Mouse (Mus musculus) neural tube, embryonic 11.5 days (tissue): ENCODE data around the gene a. TPM values are rescaled to one million over a fixed set of nuclear protein-coding genes. Genes with fewer than 3 reads are reported as not detected.

Source experiments
- ATAC-seq: fragments of 200-750 bp; cut with Nextera tagmentation; 2 replicates; pipeline ENCODE4 v1.8.0; 2017; ENCODE audit warnings: moderate number of reproducible peaks, mild to moderate bottlenecking, moderate TSS enrichment, moderate library complexity; ENCODE audit not compliant: insufficient read depth, low FRiP score, low TSS enrichment
- DNase-seq: peaks from one replicate; pipeline ENCODE4 v3.0.0-alpha.2; 2015; ENCODE audit warnings: low spot score
- H3K27ac ChIP-seq: fragments of 300-500 bp; sonication (generic); 2 replicates; pipeline ENCODE4 v1.5.1; 2014; ENCODE audit warnings: low read depth, mild to moderate bottlenecking, low read length
- H3K27me3 ChIP-seq: fragments of 300-500 bp; sonication (generic); 2 replicates; pipeline ENCODE4 v1.6.1; 2014; ENCODE audit warnings: mild to moderate bottlenecking, low read length, mixed read lengths; ENCODE audit not compliant: control insufficient read depth, insufficient read depth
- H3K36me3 ChIP-seq: fragments of 300-500 bp; sonication (generic); 2 replicates; pipeline ENCODE4 v1.6.1; 2014; ENCODE audit warnings: mild to moderate bottlenecking, low read length, moderate library complexity, mixed read lengths; ENCODE audit not compliant: control insufficient read depth, insufficient read depth
- H3K4me1 ChIP-seq: fragments of 300-500 bp; sonication (generic); 2 replicates; pipeline ENCODE4 v1.6.1; 2014; ENCODE audit warnings: low read length, mixed read lengths; ENCODE audit not compliant: control insufficient read depth, insufficient read depth
- H3K4me2 ChIP-seq: fragments of 300-500 bp; sonication (generic); 2 replicates; pipeline ENCODE4 v1.6.1; 2014; ENCODE audit warnings: low read depth, mild to moderate bottlenecking, moderate library complexity
- H3K4me3 ChIP-seq: fragments of 300-500 bp; sonication (generic); 2 replicates; pipeline ENCODE4 v1.5.1; 2014; ENCODE audit warnings: low read depth, low read length
- H3K9ac ChIP-seq: fragments of 300-500 bp; sonication (generic); 2 replicates; pipeline ENCODE4 v1.6.1; 2014; ENCODE audit warnings: mild to moderate bottlenecking, low read length
- H3K9me3 ChIP-seq: fragments of 300-500 bp; sonication (generic); 2 replicates; pipeline ENCODE4 v1.6.1; 2016; ENCODE audit warnings: low read length; ENCODE audit not compliant: control insufficient read depth
- WGBS: fragments of 180-500 bp; shearing (Covaris S2); extraction: QIAGEN DNeasy Blood & Tissue Kit; methylation state at CpG from one replicate; pipeline ENCODE4 v1.1.7; 2014; 5-methylcytosine and 5-hydroxymethylcytosine counted together
- polyA plus RNA-seq: library from polyadenylated mRNA; unstranded; fragments of >200 nt; fragmentation: Nextera tagmentation; extraction: Ambion mirVana; gene quantifications from 2 replicates; pipeline ENCODE4 v1.2.1, GENCODE M21; 2014

Gene a
- polyA plus RNA-seq, 1 experiment from 2014 or later, result 1.2 TPM

GRCm38 (mm10) chr2:154817089-154817488, 25.9 kb downstream of the a start:
- ATAC-seq (no peak), DNase-seq (no peak)
- no peak overlapping the region for H3K27ac ChIP-seq
- 71% methylated on average over 3 of the region's 3 CpGs for WGBS
- no peaks in the 10 kb centered on the region for H3K36me3 ChIP-seq
- no peaks in the 10 kb centered on the region for H3K4me1 ChIP-seq
- no peaks in the 10 kb centered on the region for H3K9me3 ChIP-seq
- H3K4me2 ChIP-seq, result no peak overlapping the region
- H3K27me3 ChIP-seq, result no peaks in the 10 kb centered on the region
- H3K4me3 ChIP-seq, result no peak overlapping the region
- no peak overlapping the region for H3K9ac ChIP-seq

- no peak overlapping the region for H3K27ac ChIP-seq
- H3K36me3 ChIP-seq, result no peaks in the 10 kb centered on the region
- no peak overlapping the region for H3K4me3 ChIP-seq
- H3K27me3 ChIP-seq, result no peaks in the 10 kb centered on the region
- no peak for ATAC-seq
- DNase-seq, result no peak
- H3K9ac ChIP-seq, result no peak overlapping the region
- no peak overlapping the region for H3K4me2 ChIP-seq
- H3K4me1 ChIP-seq, result no peaks in the 10 kb centered on the region
- H3K9me3 ChIP-seq, result no peaks in the 10 kb centered on the region
- WGBS, result 44% methylated on average over 1 of the region's 1 CpGs
Observed at GRCm38 (mm10) chr2:154817788-154818187, 26.6 kb downstream of the a start.

GRCm38 (mm10) chr2:154818599-154818998, 27.4 kb downstream of the a start:
- H3K27me3 ChIP-seq, result no peaks in the 10 kb centered on the region
- ATAC-seq, result no peak
- H3K9ac ChIP-seq, result no peak overlapping the region
- H3K4me1 ChIP-seq, result no peaks in the 10 kb centered on the region
- 91% methylated on average over 1 of the region's 1 CpGs for WGBS
- no peak overlapping the region for H3K27ac ChIP-seq
- no peak overlapping the region for H3K4me2 ChIP-seq
- no peak overlapping the region for H3K4me3 ChIP-seq
- DNase-seq, result no peak
- no peaks in the 10 kb centered on the region for H3K36me3 ChIP-seq
- no peaks in the 10 kb centered on the region for H3K9me3 ChIP-seq

- Histone ChIP-seq H3K27me3 (no peaks in the 10 kb centered on the region), H3K4me1 (no peaks in the 10 kb centered on the region), H3K9me3 (no peaks in the 10 kb centered on the region), H3K9ac (no peak overlapping the region), H3K4me2 (no peak overlapping the region), H3K4me3 (no peak overlapping the region), H3K27ac (no peak overlapping the region), H3K36me3 (no peaks in the 10 kb centered on the region)
- DNase-seq (no peak), ATAC-seq (no peak)
- WGBS, result 93% methylated on average over 1 of the region's 1 CpGs
Observed at GRCm38 (mm10) chr2:154820346-154820745, 29.1 kb downstream of the a start.

- no peak overlapping the region for H3K4me3 ChIP-seq
- no peak for ATAC-seq
- H3K36me3 ChIP-seq, result no peaks in the 10 kb centered on the region
- H3K4me2 ChIP-seq, result no peak overlapping the region
- no peak overlapping the region for H3K9ac ChIP-seq
- H3K27ac ChIP-seq, result no peak overlapping the region
- WGBS, result 84% methylated on average over 1 of the region's 1 CpGs
- H3K27me3 ChIP-seq, result no peaks in the 10 kb centered on the region
- no peaks in the 10 kb centered on the region for H3K9me3 ChIP-seq
- no peaks in the 10 kb centered on the region for H3K4me1 ChIP-seq
- DNase-seq, result no peak
Observed at GRCm38 (mm10) chr2:154826054-154826538, 34.9 kb downstream of the a start.

GRCm38 (mm10) chr2:154827521-154827920, 36.3 kb downstream of the a start:
- no peaks in the 10 kb centered on the region for H3K27me3 ChIP-seq
- DNase-seq (no peak), ATAC-seq (no peak)
- no peak overlapping the region for H3K4me2 ChIP-seq
- H3K4me3 ChIP-seq, result no peak overlapping the region
- 84% methylated on average over 4 of the region's 4 CpGs for WGBS
- H3K4me1 ChIP-seq, result no peaks in the 10 kb centered on the region
- no peak overlapping the region for H3K27ac ChIP-seq
- H3K36me3 ChIP-seq, result no peaks in the 10 kb centered on the region
- no peaks in the 10 kb centered on the region for H3K9me3 ChIP-seq
- no peak overlapping the region for H3K9ac ChIP-seq

- H3K27me3 ChIP-seq, result no peaks in the 10 kb centered on the region
- no peak overlapping the region for H3K9ac ChIP-seq
- H3K4me3 ChIP-seq, result no peak overlapping the region
- no peak overlapping the region for H3K27ac ChIP-seq
- ATAC-seq (no peak), DNase-seq (no peak)
- no peak overlapping the region for H3K4me2 ChIP-seq
- no peaks in the 10 kb centered on the region for H3K36me3 ChIP-seq
- no peaks in the 10 kb centered on the region for H3K9me3 ChIP-seq
- H3K4me1 ChIP-seq, result no peaks in the 10 kb centered on the region
- WGBS, result 80% methylated on average over 4 of the region's 4 CpGs
Observed at GRCm38 (mm10) chr2:154832471-154832870, 41.3 kb downstream of the a start.

GRCm38 (mm10) chr2:154834149-154834865, 43.1 kb downstream of the a start:
- no peaks in the 10 kb centered on the region for H3K27me3 ChIP-seq
- no peak for ATAC-seq
- H3K9ac ChIP-seq, result no peak overlapping the region
- no peak for DNase-seq
- H3K4me1 ChIP-seq, result no peaks in the 10 kb centered on the region
- no peak overlapping the region for H3K27ac ChIP-seq
- H3K9me3 ChIP-seq, result no peaks in the 10 kb centered on the region
- H3K36me3 ChIP-seq, result no peaks in the 10 kb centered on the region; the same call in 1 of the 2 replicates
- H3K4me2 ChIP-seq, result no peak overlapping the region
- WGBS, result 95% methylated on average over 6 of the region's 6 CpGs
- no peak overlapping the region for H3K4me3 ChIP-seq

GRCm38 (mm10) chr2:154836537-154836936, 45.3 kb downstream of the a start:
- Histone ChIP-seq H3K9me3 (no peaks in the 10 kb centered on the region), H3K9ac (no peak overlapping the region), H3K27ac (no peak overlapping the region), H3K4me2 (no peak overlapping the region), H3K4me3 (no peak overlapping the region), H3K27me3 (no peaks in the 10 kb centered on the region), H3K4me1 (no peaks in the 10 kb centered on the region), H3K36me3 (no peaks in the 10 kb centered on the region; the same call in 1 of the 2 replicates)
- no peak for DNase-seq
- ATAC-seq, result no peak
- WGBS, result 90% methylated on average over 2 of the region's 2 CpGs
